Mouse (Mus musculus): ENCODE data around the gene Avpi1. TPM values are rescaled to one million over a fixed set of nuclear protein-coding genes. Genes with fewer than 3 reads are reported as not detected.

Gene Avpi1
- total RNA-seq, 1 experiment from 2014 or later: 4.2 TPM

DNA sequence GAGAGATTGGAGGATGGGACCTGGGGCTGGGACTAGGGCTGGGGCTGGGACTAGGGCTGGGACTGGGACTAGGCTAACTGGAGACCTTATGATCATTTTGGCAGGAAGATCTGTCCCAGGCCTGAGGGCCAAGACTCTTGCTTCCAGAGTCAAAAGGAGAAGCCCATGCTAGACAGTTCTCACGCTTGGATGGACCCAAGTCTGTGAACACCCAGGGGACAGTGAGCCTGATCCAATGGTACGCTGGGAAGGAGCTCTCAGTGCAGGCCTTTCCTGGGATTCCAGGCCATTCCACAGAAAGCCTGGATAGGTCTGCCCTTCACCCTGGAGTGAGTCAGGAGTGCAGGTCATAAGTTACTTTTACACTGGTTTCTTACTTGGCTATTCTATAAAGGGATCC is 53.8 kb downstream of the Avpi1 start:
- no peak for ATAC-seq (replicated peaks; ENCODE audit: insufficient number of reproducible peaks, low FRiP score, low TSS enrichment, poor library complexity, severe bottlenecking)

Other genes starting within 250 kb of the Avpi1 start
- gene Rrp12, start 232.9 kb downstream of the Avpi1 start, total RNA-seq (2017): 5.1 to 7.7 TPM (median 7.6 TPM) in 3 replicates
- gene Pgam1, start 217.1 kb downstream of the Avpi1 start, total RNA-seq (2017): 117 to 136 TPM (median 120 TPM) in 3 replicates
- gene Exosc1, start 195.6 kb downstream of the Avpi1 start, total RNA-seq (2017): 28.8 to 32.4 TPM (median 31.4 TPM) in 3 replicates
- gene Zdhhc16, start 195.6 kb downstream of the Avpi1 start, total RNA-seq (2017): 15.5 to 26.4 TPM (median 23.1 TPM) in 3 replicates
- gene Mms19, start 147.9 kb downstream of the Avpi1 start, total RNA-seq (2017): 18.6 to 55.2 TPM (median 41.6 TPM) in 3 replicates
- 8.2 to 10.9 TPM (median 10.0 TPM) in 3 replicates for gene Ubtd1, start 147.3 kb downstream of the Avpi1 start, total RNA-seq (2017)
- gene Ankrd2, start 93.1 kb downstream of the Avpi1 start, total RNA-seq (2017): not detected in 3 replicates
- not detected in 3 replicates for gene Hoga1, start 83.4 kb downstream of the Avpi1 start, total RNA-seq (2017)
- gene 4933411K16Rik, start 76.8 kb downstream of the Avpi1 start, total RNA-seq (2017): 0.43 to 0.67 TPM in 2 of 3 replicates, not detected in the other
- not detected in 3 replicates for gene Morn4, start 42.7 kb downstream of the Avpi1 start, total RNA-seq (2017)
- gene Pi4k2a, start 38.6 kb downstream of the Avpi1 start, total RNA-seq (2017): 12.4 to 19.9 TPM (median 16.8 TPM) in 3 replicates
- 4.6 to 15.8 TPM (median 7.2 TPM) in 3 replicates for gene Marveld1, start 18.3 kb upstream of the Avpi1 start, total RNA-seq (2017)
- gene Zfyve27, start 34.9 kb upstream of the Avpi1 start, total RNA-seq (2017): 43.3 to 59.7 TPM (median 44.3 TPM) in 3 replicates
- gene Sfrp5, start 73.2 kb upstream of the Avpi1 start, total RNA-seq (2017): not detected in 3 replicates
- not detected in 3 replicates for gene Golga7b, start 118.5 kb upstream of the Avpi1 start, total RNA-seq (2017)